Mouse (Mus musculus): ENCODE results near the gene Myo9a. TPM values are rescaled to one million over a fixed set of nuclear protein-coding genes. Genes with fewer than 3 reads are reported as not detected.
A peak's percentile ranks its signal among the peaks of the same experiment; 100 is the strongest.

The Myo9a gene
- polyA plus RNA-seq (2015; fragmentation: Nextera tagmentation; extraction: Ambion mirVana), result 26.8 and 27.2 TPM in 2 replicates

DNA sequence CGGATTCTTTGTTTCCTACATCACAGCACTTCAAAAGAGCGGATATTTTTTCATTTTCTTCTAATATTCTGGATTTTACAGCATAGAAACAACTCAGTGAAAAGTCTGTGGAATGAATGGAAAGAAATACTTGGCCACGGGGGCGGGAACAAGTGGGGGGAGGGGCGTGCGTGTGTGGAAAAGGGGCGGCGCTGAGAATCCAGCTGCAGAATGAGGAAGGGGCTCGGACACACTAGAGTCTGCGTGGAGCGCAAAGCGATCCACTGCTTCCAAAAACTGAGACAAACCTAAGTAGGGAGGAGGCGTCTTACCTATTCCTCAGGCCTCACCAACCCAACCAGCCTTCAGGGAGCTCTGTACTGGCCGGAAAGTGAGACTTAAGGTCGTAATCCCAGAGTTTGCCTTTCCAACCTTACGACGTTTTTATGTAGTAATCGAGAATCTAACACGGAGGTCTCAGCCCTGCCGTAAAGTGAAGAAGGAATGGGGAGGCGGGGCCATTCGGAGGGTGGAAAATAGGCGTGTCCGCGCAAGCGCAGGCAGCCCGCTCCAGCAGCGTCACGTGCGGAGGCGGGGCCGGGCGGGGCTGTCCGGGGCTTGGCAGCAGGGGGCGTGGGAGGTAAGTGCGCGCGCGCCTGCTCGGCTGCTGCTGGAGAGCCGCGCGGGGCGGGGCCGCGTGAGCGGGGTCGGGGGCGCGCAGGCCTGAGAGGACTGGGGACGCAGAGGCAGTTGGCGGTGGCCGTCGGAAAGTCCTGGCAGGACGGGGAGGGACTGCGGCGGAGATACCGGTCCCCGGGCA, at the start of gene Myo9a, which contains the start of gene Senp8:
Myo9a (plus strand) TSS at position 630 of the 799 bp plus-strand sequence.
Senp8 (minus strand) TSS at position 444 of the 799 bp plus-strand sequence.
- ATAC-seq, result peak; percentile 93
- no peaks in the 10 kb centered on the region for H3K27me3 ChIP-seq (replicated peaks; ENCODE audit: control insufficient read depth, insufficient read depth, low read length)
- H3K9me3 ChIP-seq (ENCODE audit: control insufficient read depth, low read length), result no peaks in the 10 kb centered on the region
- no peaks in the 10 kb centered on the region for H3K36me3 ChIP-seq (ENCODE audit: control insufficient read depth, insufficient read depth)
- 1% methylated on average over 51 of the region's 59 CpGs for WGBS
- peak within 1 kb of the TSS; percentile 68 for H3K4me3 ChIP-seq (replicated peaks; ENCODE audit: low read length)
- H3K27ac ChIP-seq (ENCODE audit: low read length), result peak within 1 kb of the TSS; percentile 91
- H3K4me1 ChIP-seq (replicated peaks; ENCODE audit: control insufficient read depth, insufficient read depth, low read length), result peaks cover 15% of the 10 kb centered on the region
- peak within 1 kb of the TSS; percentile 87 for H3K9ac ChIP-seq (replicated peaks; ENCODE audit: low read depth, low read length)
- H3K4me2 ChIP-seq (ENCODE audit: low read length), result peak within 1 kb of the TSS; percentile 84

DNA sequence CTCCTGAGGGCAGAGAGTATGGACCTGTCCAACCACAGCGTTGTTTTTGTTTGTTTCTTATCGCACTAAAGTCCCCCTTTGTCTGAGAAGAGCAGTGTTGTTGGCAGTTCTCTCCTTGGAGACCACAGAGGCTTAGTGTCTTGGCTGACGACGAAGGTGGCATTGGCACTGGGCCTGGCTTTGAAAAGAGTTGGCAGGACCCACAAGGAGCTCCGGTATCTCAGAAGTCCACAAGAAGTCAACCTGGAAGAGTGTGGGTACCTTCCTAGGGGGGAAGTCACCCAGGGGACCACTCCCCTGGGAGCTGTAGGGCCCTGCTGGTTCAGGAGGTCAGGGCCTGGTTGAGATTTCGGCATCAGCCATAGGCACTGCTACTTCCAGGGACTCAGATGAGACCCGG, 49.6 kb upstream of the Myo9a start:
- Histone ChIP-seq H3K4me3 (replicated peaks; ENCODE audit: low read length) (no peak overlapping the region), H3K4me2 (ENCODE audit: low read length) (no peak overlapping the region), H3K36me3 (ENCODE audit: control insufficient read depth, insufficient read depth) (no peaks in the 10 kb centered on the region), H3K27ac (ENCODE audit: low read length) (no peak overlapping the region), H3K4me1 (replicated peaks; ENCODE audit: control insufficient read depth, insufficient read depth, low read length) (no peaks in the 10 kb centered on the region), H3K9me3 (ENCODE audit: control insufficient read depth, low read length) (no peaks in the 10 kb centered on the region), H3K9ac (replicated peaks; ENCODE audit: low read depth, low read length) (no peak overlapping the region), H3K27me3 (replicated peaks; ENCODE audit: control insufficient read depth, insufficient read depth, low read length) (no peaks in the 10 kb centered on the region)
- no peak for ATAC-seq
- WGBS, result 65% methylated on average over 7 of the region's 7 CpGs

DNA sequence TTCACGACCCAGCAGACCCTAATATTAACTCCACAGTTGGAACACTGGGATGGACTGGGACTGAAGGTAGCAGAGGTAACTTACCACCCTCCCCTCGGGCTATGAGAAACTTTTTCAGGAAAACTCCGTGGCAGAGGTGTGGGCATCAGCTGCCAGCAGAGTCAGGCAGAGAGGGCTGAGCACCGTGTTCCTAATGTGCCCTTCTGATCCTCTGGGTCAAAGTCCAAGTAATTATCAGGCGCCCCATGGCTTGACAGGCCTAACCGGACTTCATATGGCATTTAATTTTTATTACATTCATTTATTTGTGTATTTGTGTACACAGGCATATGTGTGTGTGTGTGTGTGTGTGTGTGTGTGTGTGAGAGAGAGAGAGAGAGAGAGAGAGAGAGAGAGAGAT, 47.6 kb upstream of the Myo9a start:
- Histone ChIP-seq H3K9me3 (ENCODE audit: control insufficient read depth, low read length) (no peaks in the 10 kb centered on the region), H3K9ac (replicated peaks; ENCODE audit: low read depth, low read length) (no peak overlapping the region), H3K4me1 (replicated peaks; ENCODE audit: control insufficient read depth, insufficient read depth, low read length) (no peaks in the 10 kb centered on the region), H3K36me3 (ENCODE audit: control insufficient read depth, insufficient read depth) (no peaks in the 10 kb centered on the region), H3K4me2 (ENCODE audit: low read length) (no peak overlapping the region), H3K4me3 (replicated peaks; ENCODE audit: low read length) (no peak overlapping the region), H3K27ac (ENCODE audit: low read length) (no peak overlapping the region), H3K27me3 (replicated peaks; ENCODE audit: control insufficient read depth, insufficient read depth, low read length) (no peaks in the 10 kb centered on the region)
- WGBS, result 77% methylated on average over 6 of the region's 6 CpGs
- ATAC-seq, result no peak

DNA sequence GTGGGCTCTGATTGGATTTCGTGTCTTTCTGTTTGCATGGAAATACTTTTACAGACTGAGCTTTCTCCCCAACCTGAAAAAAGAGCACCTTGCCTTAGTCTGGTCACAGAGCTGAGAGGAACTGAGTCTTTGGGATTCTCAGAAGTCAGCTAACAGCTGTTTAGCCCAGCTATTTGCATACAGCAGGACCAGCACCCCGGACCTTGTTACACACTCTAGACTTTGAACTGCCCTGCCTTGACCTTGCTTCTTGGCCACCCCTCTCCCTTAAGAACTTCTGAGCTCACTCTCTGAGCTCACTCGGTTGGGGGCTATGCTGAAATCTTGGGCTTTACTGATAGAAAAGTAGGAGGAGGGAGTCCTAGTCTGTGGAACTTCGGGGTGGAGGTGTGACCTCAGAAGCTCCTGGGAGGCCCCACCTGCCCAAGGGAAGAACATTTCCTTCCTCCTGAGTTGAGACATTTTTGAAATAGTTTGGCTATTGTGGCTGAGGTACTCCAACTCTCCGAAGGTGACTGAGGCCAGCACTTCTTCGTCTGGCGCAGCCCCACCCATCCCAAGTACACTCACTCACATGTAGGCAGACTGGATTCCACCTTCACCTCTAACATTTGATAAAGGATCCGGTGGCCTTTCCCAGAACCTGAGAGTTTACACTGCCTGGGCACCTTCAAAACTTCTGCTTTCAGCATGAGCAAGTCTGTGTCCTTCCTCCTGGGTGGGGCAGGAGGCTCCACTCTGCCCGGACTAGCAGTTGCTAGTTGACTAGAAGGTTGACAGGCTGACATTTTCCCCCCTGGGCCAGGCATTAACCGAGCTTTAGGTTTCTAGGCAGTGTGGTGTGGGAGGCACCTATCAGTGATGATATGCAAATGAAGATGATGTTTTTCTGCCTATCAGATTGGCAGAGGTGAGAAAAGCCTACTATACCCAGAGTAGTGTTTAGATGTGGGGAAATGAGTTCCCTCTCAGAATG, 43.6 kb upstream of the Myo9a start:
- no peaks in the 10 kb centered on the region for H3K4me1 ChIP-seq (replicated peaks; ENCODE audit: control insufficient read depth, insufficient read depth, low read length)
- no peaks in the 10 kb centered on the region for H3K9me3 ChIP-seq (ENCODE audit: control insufficient read depth, low read length)
- H3K4me3 ChIP-seq (replicated peaks; ENCODE audit: low read length), result no peak overlapping the region
- no peak for ATAC-seq
- H3K4me2 ChIP-seq (ENCODE audit: low read length), result no peak overlapping the region
- no peak overlapping the region for H3K27ac ChIP-seq (ENCODE audit: low read length)
- H3K36me3 ChIP-seq (ENCODE audit: control insufficient read depth, insufficient read depth), result no peaks in the 10 kb centered on the region
- no peaks in the 10 kb centered on the region for H3K27me3 ChIP-seq (replicated peaks; ENCODE audit: control insufficient read depth, insufficient read depth, low read length)
- WGBS, result 65% methylated on average over 10 of the region's 10 CpGs
- no peak overlapping the region for H3K9ac ChIP-seq (replicated peaks; ENCODE audit: low read depth, low read length)

DNA sequence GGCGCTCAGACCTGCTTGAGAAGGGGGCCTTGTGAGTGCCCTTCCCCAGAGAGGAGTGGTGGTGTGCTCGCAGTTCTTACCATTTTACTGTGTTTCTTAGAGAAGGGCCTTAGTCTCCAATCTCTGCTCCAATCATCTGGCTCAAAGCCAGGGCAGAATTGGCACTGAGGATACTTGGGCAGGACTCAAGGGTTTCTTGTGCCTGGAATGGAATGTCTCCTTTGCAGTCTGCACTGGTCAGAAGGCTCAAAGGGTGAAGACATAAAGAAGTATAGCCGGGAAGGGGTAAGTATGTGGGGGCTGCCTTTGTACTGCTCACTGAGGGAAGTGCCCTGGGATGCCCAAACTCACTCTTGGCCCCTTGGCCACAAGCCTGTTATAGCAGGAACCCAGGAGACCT, 41.5 kb upstream of the Myo9a start:
- Histone ChIP-seq H3K36me3 (ENCODE audit: control insufficient read depth, insufficient read depth) (no peaks in the 10 kb centered on the region), H3K4me3 (replicated peaks; ENCODE audit: low read length) (no peak overlapping the region), H3K27ac (ENCODE audit: low read length) (no peak overlapping the region), H3K4me1 (replicated peaks; ENCODE audit: control insufficient read depth, insufficient read depth, low read length) (no peaks in the 10 kb centered on the region), H3K4me2 (ENCODE audit: low read length) (no peak overlapping the region), H3K9ac (replicated peaks; ENCODE audit: low read depth, low read length) (no peak overlapping the region), H3K9me3 (ENCODE audit: control insufficient read depth, low read length) (no peaks in the 10 kb centered on the region), H3K27me3 (replicated peaks; ENCODE audit: control insufficient read depth, insufficient read depth, low read length) (no peaks in the 10 kb centered on the region)
- no peak for ATAC-seq
- 64% methylated on average over 3 of the region's 3 CpGs for WGBS

DNA sequence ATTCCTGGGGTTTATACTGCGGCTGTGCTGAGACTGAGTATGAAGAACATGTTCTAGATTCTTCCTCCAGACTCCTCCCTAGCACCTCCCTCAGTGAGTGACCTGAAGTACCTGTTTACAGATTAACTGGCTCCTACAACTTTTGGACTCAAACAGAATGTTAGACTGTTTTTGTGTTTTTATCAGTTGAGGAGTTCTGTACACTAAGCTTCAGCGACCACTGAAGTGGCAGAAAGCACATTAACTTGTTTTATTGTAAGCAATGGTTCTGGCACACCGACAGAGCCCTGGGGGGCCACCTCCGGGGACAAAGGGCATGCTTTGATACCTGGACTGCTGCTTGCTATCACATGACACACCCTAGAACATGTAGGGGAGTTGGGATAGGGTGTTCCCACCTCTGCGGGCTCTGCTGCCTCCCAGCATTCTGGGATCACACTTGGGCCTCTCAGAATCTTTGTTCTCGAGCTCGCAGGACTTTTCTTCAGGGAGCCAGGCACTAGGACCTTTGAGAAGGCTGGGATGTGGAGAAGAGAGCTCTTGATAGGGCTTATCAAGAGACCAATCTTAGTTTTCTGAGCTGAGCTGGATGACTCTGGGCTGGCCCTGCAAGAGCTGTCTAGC, 34.3 kb upstream of the Myo9a start:
- 71% methylated on average over 7 of the region's 7 CpGs for WGBS
- no peaks in the 10 kb centered on the region for H3K9me3 ChIP-seq (ENCODE audit: control insufficient read depth, low read length)
- H3K36me3 ChIP-seq (ENCODE audit: control insufficient read depth, insufficient read depth), result no peaks in the 10 kb centered on the region
- ATAC-seq, result no peak
- no peak overlapping the region for H3K4me2 ChIP-seq (ENCODE audit: low read length)
- no peak overlapping the region for H3K27ac ChIP-seq (ENCODE audit: low read length)
- H3K4me1 ChIP-seq (replicated peaks; ENCODE audit: control insufficient read depth, insufficient read depth, low read length), result no peaks in the 10 kb centered on the region
- H3K4me3 ChIP-seq (replicated peaks; ENCODE audit: low read length), result no peak overlapping the region
- no peak overlapping the region for H3K9ac ChIP-seq (replicated peaks; ENCODE audit: low read depth, low read length)
- no peaks in the 10 kb centered on the region for H3K27me3 ChIP-seq (replicated peaks; ENCODE audit: control insufficient read depth, insufficient read depth, low read length)

DNA sequence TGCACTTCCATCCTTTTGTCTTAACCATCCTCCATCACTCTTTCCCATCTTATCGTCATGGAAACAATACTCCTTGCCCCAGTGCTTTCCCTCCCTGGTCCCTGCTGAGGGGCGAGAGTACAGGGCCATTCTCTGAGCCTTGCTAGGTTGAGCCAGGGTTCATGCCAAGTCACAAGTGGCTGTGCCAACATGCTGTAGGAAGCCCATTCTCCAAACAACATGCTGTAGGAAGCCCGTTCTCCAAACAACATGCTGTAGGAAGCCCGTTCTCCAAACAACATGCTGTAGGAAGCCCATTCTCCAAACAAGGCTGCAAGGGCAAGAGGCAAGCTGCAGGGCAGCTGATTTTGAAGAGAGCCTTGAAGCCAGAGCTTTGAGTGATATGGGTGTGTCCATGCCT, 32.5 kb upstream of the Myo9a start:
- Histone ChIP-seq H3K9me3 (ENCODE audit: control insufficient read depth, low read length) (no peaks in the 10 kb centered on the region), H3K36me3 (ENCODE audit: control insufficient read depth, insufficient read depth) (no peaks in the 10 kb centered on the region), H3K4me2 (ENCODE audit: low read length) (no peak overlapping the region), H3K9ac (replicated peaks; ENCODE audit: low read depth, low read length) (no peak overlapping the region), H3K4me3 (replicated peaks; ENCODE audit: low read length) (no peak overlapping the region), H3K4me1 (replicated peaks; ENCODE audit: control insufficient read depth, insufficient read depth, low read length) (peaks cover 1% of the 10 kb centered on the region), H3K27ac (ENCODE audit: low read length) (no peak overlapping the region), H3K27me3 (replicated peaks; ENCODE audit: control insufficient read depth, insufficient read depth, low read length) (no peaks in the 10 kb centered on the region)
- ATAC-seq, result no peak
- WGBS, result 83% methylated on average over 4 of the region's 4 CpGs

DNA sequence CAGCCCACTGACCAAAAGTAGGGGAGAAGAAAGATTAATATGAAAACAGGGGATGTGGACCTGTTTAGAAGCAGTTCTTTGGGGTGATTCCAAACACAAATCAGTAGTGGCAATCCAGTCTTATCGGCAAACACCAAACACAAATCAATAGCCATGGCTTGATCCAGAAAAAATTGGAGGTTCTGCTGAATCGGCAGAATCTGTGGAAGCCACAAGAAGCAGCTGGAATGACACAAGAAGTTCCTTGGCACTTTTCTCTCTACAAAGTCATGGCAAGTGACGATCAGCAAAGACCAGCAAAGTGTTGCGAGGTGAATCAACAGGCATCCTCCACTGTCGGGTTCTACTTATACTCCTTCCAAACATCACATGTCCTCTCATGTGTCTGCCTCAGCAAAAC, 29.6 kb upstream of the Myo9a start:
- Histone ChIP-seq H3K9ac (replicated peaks; ENCODE audit: low read depth, low read length) (no peak overlapping the region), H3K4me3 (replicated peaks; ENCODE audit: low read length) (no peak overlapping the region), H3K27ac (ENCODE audit: low read length) (no peak overlapping the region), H3K36me3 (ENCODE audit: control insufficient read depth, insufficient read depth) (no peaks in the 10 kb centered on the region), H3K27me3 (replicated peaks; ENCODE audit: control insufficient read depth, insufficient read depth, low read length) (no peaks in the 10 kb centered on the region), H3K4me2 (ENCODE audit: low read length) (no peak overlapping the region), H3K9me3 (ENCODE audit: control insufficient read depth, low read length) (no peaks in the 10 kb centered on the region), H3K4me1 (replicated peaks; ENCODE audit: control insufficient read depth, insufficient read depth, low read length) (peaks cover 16% of the 10 kb centered on the region)
- ATAC-seq, result no peak
- WGBS, result 90% methylated on average over 5 of the region's 5 CpGs
